Mouse (Mus musculus): ENCODE measurements around the gene Tuba1a. TPM values are rescaled to one million over a fixed set of nuclear protein-coding genes. Genes with fewer than 3 reads are reported as not detected.
"Not testable (repeated sequence)": the region's sequence is repeated elsewhere in the genome, so short reads cannot be mapped to it uniquely, and the experiment has no call there.

Gene Tuba1a
- total RNA-seq, 2 experiments from 2014 or later, result 355 to 415 TPM

- no peak for DNase-seq (ENCODE audit: low spot score in 2 of 2)
These were observed 32.6 kb upstream of the Tuba1a start for GRCm38 (mm10) chr15:98985982-98986715.

DNA sequence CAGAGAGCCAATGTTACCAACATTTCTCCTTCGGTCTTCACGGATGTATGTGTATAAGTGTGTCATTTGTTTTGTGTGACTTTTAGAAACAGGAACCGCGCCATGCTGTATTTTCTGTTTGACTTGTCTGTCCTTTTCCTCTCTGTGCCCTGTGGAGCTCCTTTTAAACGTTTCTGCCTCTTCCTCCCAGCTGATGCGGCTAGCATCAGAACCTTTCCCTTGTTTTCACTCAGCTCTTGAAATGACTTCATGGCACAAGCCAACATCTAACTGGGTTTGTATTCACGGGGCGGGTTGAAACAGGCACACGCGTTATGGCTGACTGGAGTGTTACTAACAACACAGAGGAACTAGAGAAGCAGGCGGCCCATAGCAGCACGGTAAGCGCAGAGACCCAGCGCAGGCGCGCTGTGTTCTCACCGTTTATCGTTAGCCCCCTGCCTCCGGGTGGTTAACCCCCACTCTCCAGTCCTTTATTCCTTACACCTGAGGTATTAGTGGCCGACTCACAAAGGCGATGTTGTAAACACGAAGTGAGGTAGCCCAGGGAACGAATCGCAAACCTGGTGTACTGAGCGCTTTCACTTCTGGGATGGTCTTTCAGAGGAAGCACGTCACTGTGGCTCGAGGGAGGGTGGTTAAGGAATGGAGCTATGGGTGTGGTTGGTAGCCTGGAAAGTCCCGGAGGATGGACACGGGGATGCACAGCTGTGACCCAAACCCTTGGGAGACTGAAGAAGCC, 31.9 kb upstream of the Tuba1a start:
- peak; percentile 59 to 68 for DNase-seq (ENCODE audit: low spot score in 2 of 2)

DNA sequence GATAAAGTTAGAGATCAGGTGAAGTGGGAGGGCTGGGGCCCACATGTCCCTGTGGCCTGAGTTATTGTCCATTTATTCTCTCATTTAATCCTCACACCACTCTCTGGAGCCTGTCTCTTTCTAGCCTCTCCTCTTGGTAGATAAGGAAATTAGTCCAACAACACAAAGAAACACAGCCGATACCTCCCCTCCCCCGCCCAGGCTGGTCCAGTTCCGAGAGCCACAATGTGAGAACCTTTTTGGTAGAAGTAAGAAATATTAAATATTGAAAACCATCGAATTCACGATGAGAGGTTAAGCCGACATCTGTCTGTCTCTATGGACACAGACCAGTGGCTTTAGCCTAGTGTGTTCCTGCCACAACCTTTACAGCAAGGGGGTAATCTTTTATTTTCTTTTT, 31.2 kb upstream of the Tuba1a start:
- no peak for DNase-seq (ENCODE audit: low spot score in 2 of 2)

DNA sequence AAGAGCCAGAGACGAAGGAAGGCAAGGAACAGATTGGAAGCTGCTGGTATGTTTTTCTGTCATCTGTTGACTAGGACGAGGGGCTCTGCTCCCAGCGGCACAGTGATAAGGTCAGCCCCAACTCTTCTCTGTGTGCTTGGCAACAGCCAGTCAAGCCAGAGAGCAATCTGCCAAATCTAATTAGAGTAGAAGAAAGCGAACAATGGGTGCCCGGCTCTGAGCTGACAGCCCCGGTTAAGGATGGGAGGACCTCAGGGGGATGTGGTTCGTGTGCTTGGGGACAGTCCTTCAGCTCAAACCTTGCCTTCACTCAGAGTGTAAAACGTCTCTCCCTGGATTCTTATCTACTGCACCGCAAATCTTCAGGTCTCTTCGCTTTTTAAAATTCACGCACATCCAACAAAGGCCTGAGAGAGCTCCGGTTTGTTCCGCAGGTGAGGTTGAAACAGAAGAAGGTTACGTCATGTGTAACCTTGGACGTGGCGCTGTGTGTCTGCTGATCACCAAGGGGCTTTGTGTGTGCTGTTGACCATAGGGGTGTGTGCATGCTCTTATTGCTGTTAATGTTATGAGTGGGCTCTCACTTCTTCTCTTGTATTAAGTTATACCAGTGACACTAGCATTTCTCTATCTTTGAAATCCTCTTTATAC, 30.1 kb upstream of the Tuba1a start:
- no peak for DNase-seq (ENCODE audit: low spot score in 2 of 2)

DNA sequence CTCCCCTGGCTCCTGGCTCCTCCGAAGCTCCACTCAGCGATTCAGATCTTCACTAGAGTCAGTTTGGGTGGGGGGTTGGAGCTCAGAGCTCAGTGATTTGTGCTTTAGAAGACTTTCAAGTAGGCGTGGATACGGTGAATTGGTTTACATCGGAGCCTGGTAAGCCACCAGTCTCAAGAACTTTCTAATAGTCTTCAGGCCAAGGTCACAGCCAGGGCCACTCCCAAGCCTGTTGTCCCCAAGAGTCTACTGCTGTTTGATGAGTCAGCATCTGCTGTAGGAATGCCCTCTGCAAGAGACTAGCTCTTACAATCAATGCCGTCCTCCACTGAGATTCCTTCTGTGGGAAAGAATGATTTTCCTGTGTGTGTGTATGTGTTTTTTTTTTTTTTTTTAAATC, 28.6 kb upstream of the Tuba1a start:
- DNase-seq (ENCODE audit: low spot score in 2 of 2), result no peak

- DNase-seq (ENCODE audit: low spot score in 2 of 2), result no peak
These were observed 26.6 kb upstream of the Tuba1a start for GRCm38 (mm10) chr15:98980012-98980614.

- DNase-seq (ENCODE audit: low spot score in 2 of 2), result no peak
These were observed 25.1 kb upstream of the Tuba1a start for GRCm38 (mm10) chr15:98978409-98979172.

DNA sequence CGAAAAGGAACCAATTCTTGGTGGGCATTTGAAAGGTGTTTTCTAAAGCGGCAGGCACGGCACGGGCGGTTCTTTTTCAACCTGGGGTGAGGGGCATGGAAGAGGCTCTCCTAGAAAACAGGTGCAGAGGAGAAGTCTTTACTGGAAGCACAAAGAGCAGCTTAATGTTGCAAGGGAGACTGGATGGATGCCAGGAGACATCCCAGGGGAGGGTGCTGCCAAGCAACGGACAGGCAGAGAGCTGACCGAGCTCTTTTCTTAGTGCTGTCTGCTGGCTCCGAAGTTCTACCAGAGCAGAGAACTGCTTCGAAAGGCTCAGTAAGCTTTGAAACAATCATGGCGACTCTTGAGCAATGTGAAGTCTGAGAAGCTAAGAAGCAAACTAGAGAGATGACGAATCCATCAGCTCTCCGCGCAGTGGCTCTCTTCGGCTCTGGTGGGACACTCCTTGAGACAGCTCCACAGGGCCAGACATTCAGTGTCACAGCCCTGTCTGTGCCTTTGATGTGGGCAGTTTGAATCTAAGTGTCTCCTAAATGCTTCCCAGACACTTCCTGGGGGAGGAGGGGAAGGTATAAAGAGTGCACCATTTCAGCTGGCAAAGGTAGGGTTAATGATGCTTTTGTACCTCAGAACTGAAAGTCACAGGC, 24.4 kb upstream of the Tuba1a start:
- peak; percentile 61 to 83 for DNase-seq (ENCODE audit: low spot score in 2 of 2)

DNA sequence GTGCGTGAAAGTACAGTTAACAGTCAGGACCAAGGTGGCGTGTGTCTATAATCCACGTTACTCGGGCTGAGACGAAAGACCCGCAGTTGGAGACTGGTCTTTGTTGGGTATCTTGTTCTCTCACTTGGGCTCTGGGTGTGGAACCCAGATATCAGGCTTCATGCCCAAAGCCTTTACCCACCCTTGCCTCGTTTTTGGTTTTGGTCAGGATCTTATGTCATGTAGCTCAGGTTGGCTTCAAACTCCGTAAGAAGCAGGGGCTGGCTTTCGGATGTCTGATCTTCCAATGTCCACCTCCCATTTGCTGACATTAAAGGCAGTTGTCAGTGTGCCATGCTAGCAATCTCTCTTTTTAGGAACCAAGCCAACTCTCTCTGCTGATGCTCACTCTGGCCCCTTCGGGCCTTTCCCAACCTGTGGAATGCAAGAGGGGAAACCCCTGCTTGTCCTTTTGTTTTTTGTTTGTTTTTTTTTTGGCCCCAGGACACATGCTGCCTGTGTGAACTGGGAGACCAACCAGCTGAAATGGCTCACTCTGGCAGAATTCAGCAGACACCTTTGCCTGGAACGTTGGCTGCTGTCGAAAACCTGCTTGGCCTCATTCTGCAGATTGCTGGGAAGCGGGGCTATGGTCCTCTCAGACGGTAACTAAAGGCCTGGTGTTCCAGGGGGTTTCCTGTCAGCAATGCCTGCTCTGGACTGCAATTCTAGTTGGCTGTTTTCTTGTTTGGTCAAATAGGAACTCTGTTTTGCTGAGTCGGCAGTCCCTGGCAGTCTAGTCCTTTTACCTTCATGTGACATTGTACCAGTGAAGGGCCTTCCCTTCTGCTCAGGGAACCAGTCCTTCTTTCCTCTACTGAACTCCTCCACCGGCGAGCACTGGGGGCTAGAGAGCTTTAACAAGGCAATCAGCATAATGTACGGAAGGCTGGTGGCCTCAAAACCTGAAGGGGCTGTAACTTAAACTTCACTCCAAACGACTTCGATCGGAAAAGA, 23.6 kb upstream of the Tuba1a start:
- no peak for DNase-seq (ENCODE audit: low spot score in 2 of 2)

- no peak for DNase-seq (ENCODE audit: low spot score in 2 of 2)
These were observed 19.6 kb upstream of the Tuba1a start for GRCm38 (mm10) chr15:98973015-98973614.

GRCm38 (mm10) chr15:98971576-98972320, 18.2 kb upstream of the Tuba1a start:
- DNase-seq (ENCODE audit: low spot score in 2 of 2), result not testable (repeated sequence)

GRCm38 (mm10) chr15:98971111-98971510, 17.6 kb upstream of the Tuba1a start:
- no peak for DNase-seq (ENCODE audit: low spot score in 2 of 2)

DNA sequence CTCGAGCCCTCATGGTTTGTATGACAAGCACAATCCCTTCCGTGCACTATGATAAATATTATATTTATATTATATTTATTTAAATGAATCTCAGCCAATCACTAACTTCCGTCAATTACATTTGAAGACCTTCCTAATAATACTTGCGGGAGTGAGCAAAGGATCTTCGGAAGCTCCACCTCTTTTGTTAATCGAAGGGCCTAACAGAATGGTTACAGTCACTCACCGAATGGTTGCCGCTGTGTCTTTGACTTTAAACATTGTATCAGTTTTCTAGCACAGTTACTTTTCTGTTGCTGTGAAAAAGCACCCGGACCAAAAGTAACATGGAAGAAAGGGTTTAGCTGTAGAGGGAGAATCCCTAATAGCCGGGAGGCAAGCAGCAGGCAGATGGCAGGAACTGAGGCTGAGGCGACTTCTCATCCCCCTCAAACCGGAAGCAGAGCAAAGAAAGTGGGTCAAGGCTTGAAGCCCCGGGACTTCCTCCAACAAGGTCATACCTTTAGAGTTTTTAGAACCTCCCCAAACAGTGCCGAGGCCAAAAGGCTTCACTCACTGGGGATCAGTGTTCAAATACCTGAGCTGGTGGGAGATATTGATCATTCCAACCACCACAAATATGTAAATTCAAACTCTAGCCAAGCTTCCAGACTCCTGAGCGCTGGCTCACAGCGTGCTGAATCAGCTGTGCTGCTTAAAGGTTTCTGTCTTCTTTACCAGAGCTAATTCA, 16.0 kb upstream of the Tuba1a start:
- DNase-seq (ENCODE audit: low spot score in 2 of 2), result no peak

- DNase-seq (ENCODE audit: low spot score in 2 of 2), result peak in 1 of 2 experiments; percentile 57
These were observed 15.3 kb upstream of the Tuba1a start for GRCm38 (mm10) chr15:98968701-98969371.

- DNase-seq (ENCODE audit: low spot score in 2 of 2), result no peak
These were observed 6.0 kb upstream of the Tuba1a start for GRCm38 (mm10) chr15:98959531-98959930.

DNA sequence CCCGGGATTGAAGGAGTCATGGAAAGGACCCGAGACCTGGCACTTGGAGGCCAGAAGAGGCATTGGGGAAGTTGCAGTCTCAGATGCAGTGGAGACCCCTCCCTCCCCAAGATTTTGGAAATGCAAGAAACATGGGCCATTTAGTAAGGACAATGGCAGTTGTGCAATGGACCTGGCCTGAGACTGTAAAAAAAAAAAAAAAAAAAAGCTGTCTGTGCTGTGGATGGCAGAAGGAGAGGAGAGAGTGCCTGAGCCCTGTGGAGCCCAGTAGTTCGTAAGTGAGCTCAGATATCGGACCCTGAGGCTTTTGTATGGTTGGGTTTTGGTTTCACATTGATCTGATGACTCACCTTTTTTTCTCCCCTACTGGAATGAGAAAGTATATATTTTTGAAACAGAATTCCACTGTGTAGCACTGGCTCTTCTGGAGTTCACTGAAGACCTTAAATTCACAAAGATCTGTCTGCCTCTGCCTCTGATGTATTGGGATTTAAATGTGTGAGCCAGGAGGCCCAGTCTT, 5.5 kb upstream of the Tuba1a start:
- no peak for DNase-seq (ENCODE audit: low spot score in 2 of 2)

DNA sequence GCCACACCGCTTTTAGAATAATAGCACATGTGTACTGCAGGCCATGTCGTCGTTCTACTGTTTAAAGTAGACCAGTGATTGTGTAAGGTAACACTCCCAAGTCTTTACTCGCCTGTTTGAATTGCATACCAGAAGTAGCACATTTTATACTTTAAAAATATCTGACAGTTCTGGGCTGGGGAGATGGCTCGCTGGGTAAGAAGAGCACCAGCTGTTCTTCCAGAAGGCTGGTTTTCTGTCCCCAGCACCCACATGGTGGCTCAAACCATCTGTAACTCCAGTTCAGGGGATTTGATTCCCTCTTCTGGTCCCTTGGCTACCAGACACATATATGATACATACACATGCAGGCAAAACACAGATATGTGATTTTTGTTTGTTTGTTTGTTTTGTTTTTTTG, 4.0 kb upstream of the Tuba1a start:
- DNase-seq (ENCODE audit: low spot score in 2 of 2), result no peak
